ENCODE assay signal across 9 mouse cellular contexts in the genomic region with DNA sequence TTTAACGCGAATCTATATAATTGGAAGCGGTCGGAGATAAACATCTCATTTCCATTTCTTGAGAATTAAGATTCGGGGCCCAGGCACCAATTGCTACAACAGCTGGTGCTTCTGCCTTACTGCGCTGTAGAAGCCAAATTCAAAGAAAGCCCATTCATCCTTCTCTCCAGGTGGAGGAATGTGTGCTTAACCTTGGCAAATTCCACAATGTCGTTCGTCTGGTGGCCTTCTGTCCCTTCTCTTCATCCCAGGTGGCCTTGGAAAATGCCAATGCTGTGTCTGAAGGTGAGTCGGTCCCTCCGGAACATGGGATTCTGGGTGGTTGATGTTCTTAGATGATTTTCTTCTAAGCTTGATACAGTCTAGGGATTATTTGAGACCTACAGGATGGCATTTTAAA. TPM values are rescaled to one million over a fixed set of nuclear protein-coding genes. Genes with fewer than 3 reads are reported as not detected.
DNase-seq lines count a peak whose midpoint lies in the region; ATAC-seq and TF ChIP-seq lines count a peak whose summit lies in the region.
"Had no signal": no experiment of that assay in that cellular context is flagged by ENCODE, and none has a peak within 500 bp of the region (broad histone marks: within the 10 kb centered on the region; RNA-seq: fewer than 3 reads in every experiment).

No protein-coding gene starts in this region.

- H3K36me3 ChIP-seq in erythroblast, embryonic 14.5 days (ENCODE audit: control insufficient read depth), result peaks cover 48% of the 10 kb centered on the region
- H3K36me3 ChIP-seq in testis, adult 2 months (ENCODE audit: control insufficient read depth, insufficient read depth, low read length), result peaks cover 3% of the 10 kb centered on the region
- H3K36me3 ChIP-seq in liver, embryonic 11.5 days (ENCODE audit: control insufficient read depth, insufficient read depth, low read length), result peaks cover 37% of the 10 kb centered on the region

- H3K9me3 ChIP-seq in erythroblast, embryonic 14.5 days (ENCODE audit: control insufficient read depth, low read length), result no peaks in the 10 kb centered on the region
- H3K9me3 ChIP-seq in liver, embryonic 11.5 days (ENCODE audit: control insufficient read depth, low read length), result no peaks in the 10 kb centered on the region

- peak overlapping the region; percentile 91 for H3K4me2 ChIP-seq in liver, embryonic 11.5 days

- H3K9ac ChIP-seq in liver, embryonic 11.5 days (ENCODE audit: low read depth, low read length), result peak overlapping the region; percentile 100

- WGBS in liver, embryonic 11.5 days, result under 1% methylated on average over 10 of the region's 10 CpGs

- no peaks in the 10 kb centered on the region for H3K27me3 ChIP-seq in erythroblast, embryonic 14.5 days (ENCODE audit: control insufficient read depth)
- H3K27me3 ChIP-seq in testis, adult 2 months (ENCODE audit: control insufficient read depth, insufficient read depth, low read length), result no peaks in the 10 kb centered on the region
- no peaks in the 10 kb centered on the region for H3K27me3 ChIP-seq in liver, embryonic 11.5 days (replicated peaks; ENCODE audit: control insufficient read depth, insufficient read depth, low read length)

- no peak overlapping the region for H3K27ac ChIP-seq in testis, adult 2 months (ENCODE audit: control insufficient read depth, insufficient read depth, low read depth, low read length)
- H3K27ac ChIP-seq in liver, embryonic 11.5 days (ENCODE audit: low read depth, low read length), result peak overlapping the region; percentile 92

- TF ChIP-seq POLR2A in testis, adult 2 months (IDR thresholded peaks at IDR 0.05; ENCODE audit: control insufficient read depth, low read depth, low read length), result no peak

- no peak for DNase-seq in testis, postnatal 14 days (ENCODE audit: low spot score)
- no peak for DNase-seq in liver, embryonic 11.5 days (ENCODE audit: low spot score)
- no peak for DNase-seq in urinary bladder, adult 18-20 months (ENCODE audit: low spot score in 2 of 2)
- DNase-seq in layer of hippocampus, adult 8-10 months (ENCODE audit: low spot score in 2 of 2), result no peak
- DNase-seq in spleen, postnatal 4 days (ENCODE audit: low spot score in 2 of 2), result no peak

- no peak for ATAC-seq in erythroblast, adult 5-6 weeks (replicated peaks; ENCODE audit: low FRiP score, poor library complexity, severe bottlenecking)
- ATAC-seq in liver, embryonic 11.5 days (replicated peaks; ENCODE audit: low FRiP score), result no peak

- H3K4me3 ChIP-seq in erythroblast, embryonic 14.5 days (replicated peaks), result peak overlapping the region; percentile 82
- peak overlapping the region; percentile 97 for H3K4me3 ChIP-seq in testis, adult 2 months (ENCODE audit: control insufficient read depth, low read depth, low read length)
- peak overlapping the region; percentile 97 for H3K4me3 ChIP-seq in liver, embryonic 11.5 days (ENCODE audit: low read depth, low read length)

- peaks cover 50% of the 10 kb centered on the region for H3K4me1 ChIP-seq in erythroblast, embryonic 14.5 days (ENCODE audit: control insufficient read depth)
- H3K4me1 ChIP-seq in testis, adult 2 months (ENCODE audit: control insufficient read depth, insufficient read depth, low read length), result peaks cover 7% of the 10 kb centered on the region
- peaks cover 21% of the 10 kb centered on the region for H3K4me1 ChIP-seq in liver, embryonic 11.5 days (replicated peaks; ENCODE audit: control insufficient read depth, insufficient read depth, low read length)

- no peak for TF ChIP-seq CTCF in testis, adult 2 months (IDR thresholded peaks at IDR 0.05; ENCODE audit: control insufficient read depth, insufficient read depth, insufficient replicate concordance, low read depth, low read length)

RNA-seq across cellular contexts. Expression of gene Nop56, which starts 0.6 kb away (rescaled TPM):
- 6.1 and 6.4 TPM in 2 replicates for polyA plus RNA-seq in erythroblast, embryonic 14.5 days (2012)
- total RNA-seq in erythroblast, adult 5-6 weeks (2015; ENCODE audit: low replicate concordance), result 86.7 and 101 TPM in 2 replicates
- total RNA-seq in erythroblast, adult 5-6 weeks (2017; ENCODE audit: low replicate concordance), result 84.8 and 111 TPM in 2 replicates
- 20.4 and 24.6 TPM in 2 replicates for polyA plus RNA-seq in testis, adult 2 months (2012; rRNA removed)
- 516 and 536 TPM in 2 replicates for polyA plus RNA-seq in liver, embryonic 11.5 days (2014; fragmentation: Nextera tagmentation; extraction: Ambion mirVana)
- total RNA-seq in layer of hippocampus, adult 8-10 months (2022), result 100 to 1,000 TPM; 139 to 148 (median 143) TPM

RNA-seq across cellular contexts. Expression of gene Idh3b, which starts 9.5 kb away (rescaled TPM):
- 6.8 and 9.7 TPM in 2 replicates for polyA plus RNA-seq in erythroblast, embryonic 14.5 days (2012)
- 44.5 and 51.5 TPM in 2 replicates for total RNA-seq in erythroblast, adult 5-6 weeks (2015; ENCODE audit: low replicate concordance)
- total RNA-seq in erythroblast, adult 5-6 weeks (2017; ENCODE audit: low replicate concordance), result 19.8 and 27.0 TPM in 2 replicates
- polyA plus RNA-seq in testis, adult 2 months (2012; rRNA removed), result 148 and 153 TPM in 2 replicates
- 184 and 188 TPM in 2 replicates for polyA plus RNA-seq in liver, embryonic 11.5 days (2014; fragmentation: Nextera tagmentation; extraction: Ambion mirVana)
- 100 to 1,000 TPM; 294 to 326 (median 314) TPM for total RNA-seq in layer of hippocampus, adult 8-10 months (2022)

RNA-seq across cellular contexts. Expression of gene Ebf4, which starts 20.1 kb away (rescaled TPM):
- polyA plus RNA-seq in erythroblast, embryonic 14.5 days (2012), result not detected in 2 replicates
- not detected in 2 replicates for total RNA-seq in erythroblast, adult 5-6 weeks (2015; ENCODE audit: low replicate concordance)
- 0.84 TPM in 1 of 2 replicates, not detected in the other for total RNA-seq in erythroblast, adult 5-6 weeks (2017; ENCODE audit: low replicate concordance)
- polyA plus RNA-seq in testis, adult 2 months (2012; rRNA removed), result 1.9 and 2.4 TPM in 2 replicates
- polyA plus RNA-seq in liver, embryonic 11.5 days (2014; fragmentation: Nextera tagmentation; extraction: Ambion mirVana), result 0.78 and 0.81 TPM in 2 replicates
- total RNA-seq in layer of hippocampus, adult 8-10 months (2022), result 10 to 100 TPM; 11.0 to 12.6 (median 11.7) TPM
- total RNA-seq: neutrophil, adult 5-6 weeks had no signal

Comparison
In these comparisons a context has a peak if more than half of its experiments do, and no peak if none do; other contexts are left out.
1. RNA of gene Nop56, which starts 0.6 kb away (polyA plus RNA-seq): 516 to 536 TPM in liver, embryonic 11.5 days; 20.4 to 24.6 TPM in testis, adult 2 months and 6.1 to 6.4 TPM in erythroblast, embryonic 14.5 days; every median in the first group is over 10 times any median in the second.
2. RNA of gene Idh3b, which starts 9.5 kb away (polyA plus RNA-seq): 184 to 188 TPM in liver, embryonic 11.5 days and 148 to 153 TPM in testis, adult 2 months; 6.8 to 9.7 TPM in erythroblast, embryonic 14.5 days; every median in the first group is over 10 times any median in the second.
3. Peak in every context shown above with its lines, with median percentiles within 50 percentile points of each other: H3K4me3 ChIP-seq.